Mouse (Mus musculus): ENCODE measurements around the gene Lce1i.
"Not testable (repeated sequence)": the region's sequence is repeated elsewhere in the genome, so short reads cannot be mapped to it uniquely, and the experiment has no call there.

Lce1i gene

GRCm38 (mm10) chr3:92778799-92779198 lies at the start of gene Lce1i:
Gene Lce1i, minus strand, starts transcription at chr3:92778899.
- DNase-seq, result no peak

GRCm38 (mm10) chr3:92827108-92827507 lies 48.4 kb upstream of the Lce1i start, which contains the start of gene Kprp:
Gene Kprp, minus strand, starts transcription at chr3:92827247.
- DNase-seq, result no peak

- no peak for DNase-seq
Observed at GRCm38 (mm10) chr3:92825808-92826207, 47.1 kb upstream of the Lce1i start.

- DNase-seq, result not testable (repeated sequence)
Observed at GRCm38 (mm10) chr3:92816036-92816435, 37.3 kb upstream of the Lce1i start.

GRCm38 (mm10) chr3:92815581-92815980 lies 36.9 kb upstream of the Lce1i start:
- DNase-seq, result no peak

GRCm38 (mm10) chr3:92807791-92808190 lies 29.1 kb upstream of the Lce1i start, which contains the start of gene Lce1k:
Gene Lce1k, minus strand, starts transcription at chr3:92807891.
- no peak for DNase-seq

GRCm38 (mm10) chr3:92790414-92790813 lies 11.7 kb upstream of the Lce1i start, which contains the start of gene Lce1j:
Gene Lce1j, minus strand, starts transcription at chr3:92790514.
- no peak for DNase-seq

- no peak for DNase-seq
Observed at GRCm38 (mm10) chr3:92771573-92771972, 7.1 kb downstream of the Lce1i start.

- no peak for DNase-seq
Observed at GRCm38 (mm10) chr3:92764965-92765364, 13.7 kb downstream of the Lce1i start, which contains the start of gene Lce1h. Gene Lce1h, minus strand, starts transcription at chr3:92765065.

GRCm38 (mm10) chr3:92753197-92753596 lies 25.5 kb downstream of the Lce1i start:
- DNase-seq, result no peak

- DNase-seq, result no peak
Observed at GRCm38 (mm10) chr3:92752238-92752637, 26.5 kb downstream of the Lce1i start, which contains the start of gene Lce1g. Gene Lce1g, minus strand, starts transcription at chr3:92752338.

GRCm38 (mm10) chr3:92738996-92739395 lies 39.7 kb downstream of the Lce1i start, which contains the start of gene Gm38119:
Gene Gm38119, minus strand, starts transcription at chr3:92739096.
- no peak for DNase-seq
